Mouse (Mus musculus): ENCODE measurements around the gene Sin3a.

GRCm38 (mm10) chr9:57168411-57168810, 96.6 kb downstream of the Sin3a start:
- no peak for TF ChIP-seq CTCF (IDR thresholded peaks at IDR 0.05; ENCODE audit: borderline replicate concordance, extremely low read depth, insufficient read depth, insufficient read length)
- TF ChIP-seq POLR2A (IDR thresholded peaks at IDR 0.05; ENCODE audit: borderline replicate concordance, extremely low read depth, insufficient read depth, insufficient read length, poor library complexity, severe bottlenecking), result no peak

All from brain, embryonic 14.5 days (tissue).